Mouse (Mus musculus): ENCODE measurements around the gene Tyk2. TPM values are rescaled to one million over a fixed set of nuclear protein-coding genes. Genes with fewer than 3 reads are reported as not detected.
A peak's percentile ranks its signal among the peaks of the same experiment; 100 is the strongest.

Tyk2 gene
- polyA plus RNA-seq, 1 experiment from 2014 or later, result 9.5 TPM

- peak overlapping the region; percentile 54 for H3K4me2 ChIP-seq (ENCODE audit: low read length)
- ATAC-seq, result no peak
- 0 out of 2 replicates have a peak, but pooled peaks cover 3% of the 10 kb centered on the region for H3K9me3 ChIP-seq (ENCODE audit: control insufficient read depth, low read length)
- peaks cover 3% of the 10 kb centered on the region; the same call in 1 of the 2 replicates for H3K27me3 ChIP-seq (replicated peaks; ENCODE audit: control insufficient read depth, insufficient read depth, low read length)
- H3K4me3 ChIP-seq (ENCODE audit: low read length), result peak overlapping the region; percentile 26
- peaks cover 22% of the 10 kb centered on the region for H3K4me1 ChIP-seq (ENCODE audit: control insufficient read depth, insufficient read depth, low read depth, low read length)
- no peak overlapping the region for H3K27ac ChIP-seq (ENCODE audit: low read depth, low read length)
- no peaks in the 10 kb centered on the region for H3K36me3 ChIP-seq (ENCODE audit: control insufficient read depth, insufficient read depth, low read length)
- H3K9ac ChIP-seq (ENCODE audit: low read depth, low read length), result no peak overlapping the region; the same call in 1 of the 2 replicates
- WGBS, result 2% methylated on average over 11 of the region's 11 CpGs
Measured at GRCm38 (mm10) chr9:21152715-21153114, 21.7 kb upstream of the Tyk2 start.

GRCm38 (mm10) chr9:21149654-21150419 lies 18.8 kb upstream of the Tyk2 start, which contains the start of gene Cdc37:
TSS of gene Cdc37 (minus strand) at chr9:21149982.
- Histone ChIP-seq H3K27me3 (replicated peaks; ENCODE audit: control insufficient read depth, insufficient read depth, low read length) (peaks cover 3% of the 10 kb centered on the region; the same call in 1 of the 2 replicates), H3K4me3 (ENCODE audit: low read length) (peak within 1 kb of the TSS; percentile 92), H3K9ac (ENCODE audit: low read depth, low read length) (peak within 1 kb of the TSS; percentile 91), H3K9me3 (ENCODE audit: control insufficient read depth, low read length) (no peaks in the 10 kb centered on the region), H3K4me1 (ENCODE audit: control insufficient read depth, insufficient read depth, low read depth, low read length) (peaks cover 37% of the 10 kb centered on the region), H3K36me3 (ENCODE audit: control insufficient read depth, insufficient read depth, low read length) (no peaks in the 10 kb centered on the region), H3K4me2 (ENCODE audit: low read length) (peak within 1 kb of the TSS; percentile 99), H3K27ac (ENCODE audit: low read depth, low read length) (peak within 1 kb of the TSS; percentile 80)
- WGBS, result 3% methylated on average over 56 of the region's 56 CpGs
- peak; percentile 97 for ATAC-seq

- peaks cover 3% of the 10 kb centered on the region; the same call in 1 of the 2 replicates for H3K27me3 ChIP-seq (replicated peaks; ENCODE audit: control insufficient read depth, insufficient read depth, low read length)
- peak overlapping the region; percentile 92 for H3K4me3 ChIP-seq (ENCODE audit: low read length)
- WGBS, result 14% methylated on average over 8 of the region's 8 CpGs
- H3K4me2 ChIP-seq (ENCODE audit: low read length), result peak overlapping the region; percentile 99
- H3K9ac ChIP-seq (ENCODE audit: low read depth, low read length), result peak overlapping the region; percentile 91
- H3K36me3 ChIP-seq (ENCODE audit: control insufficient read depth, insufficient read depth, low read length), result 0 out of 2 replicates have a peak, but pooled peaks cover 3% of the 10 kb centered on the region
- no peak for ATAC-seq
- no peaks in the 10 kb centered on the region for H3K9me3 ChIP-seq (ENCODE audit: control insufficient read depth, low read length)
- H3K27ac ChIP-seq (ENCODE audit: low read depth, low read length), result peak overlapping the region; percentile 80; the same call in 1 of the 2 replicates
- H3K4me1 ChIP-seq (ENCODE audit: control insufficient read depth, insufficient read depth, low read depth, low read length), result peaks cover 37% of the 10 kb centered on the region
Measured at GRCm38 (mm10) chr9:21149077-21149653, 18.1 kb upstream of the Tyk2 start.

DNA sequence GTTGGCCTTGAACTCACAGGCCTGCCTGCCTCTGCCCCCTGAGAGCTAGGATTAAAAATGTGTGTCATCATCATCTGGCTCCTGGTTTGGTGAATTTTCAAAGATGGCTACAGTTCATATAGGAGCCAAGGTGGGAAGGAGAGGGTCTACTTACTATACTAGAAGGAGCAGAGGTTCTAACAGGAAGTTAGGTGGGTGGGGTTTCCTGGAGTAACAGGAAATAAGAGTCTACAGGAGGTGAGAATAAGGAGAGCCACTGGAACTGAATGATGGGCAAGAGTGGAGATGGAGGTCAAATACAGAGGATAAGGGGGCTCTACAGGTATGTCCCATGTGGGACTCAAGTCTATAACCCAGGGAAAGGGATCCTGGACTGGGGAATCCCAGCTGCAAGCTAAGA lies 17.4 kb upstream of the Tyk2 start:
- no peak overlapping the region for H3K27ac ChIP-seq (ENCODE audit: low read depth, low read length)
- 0 out of 2 replicates have a peak overlapping the region, but pooled peaks have one; percentile 10 for H3K9ac ChIP-seq (ENCODE audit: low read depth, low read length)
- H3K9me3 ChIP-seq (ENCODE audit: control insufficient read depth, low read length), result no peaks in the 10 kb centered on the region
- peak overlapping the region; percentile 99 for H3K4me2 ChIP-seq (ENCODE audit: low read length)
- H3K36me3 ChIP-seq (ENCODE audit: control insufficient read depth, insufficient read depth, low read length), result peaks cover 5% of the 10 kb centered on the region; the same call in 1 of the 2 replicates
- H3K4me1 ChIP-seq (ENCODE audit: control insufficient read depth, insufficient read depth, low read depth, low read length), result peaks cover 36% of the 10 kb centered on the region
- H3K27me3 ChIP-seq (replicated peaks; ENCODE audit: control insufficient read depth, insufficient read depth, low read length), result peaks cover 2% of the 10 kb centered on the region; the same call in 1 of the 2 replicates
- H3K4me3 ChIP-seq (ENCODE audit: low read length), result peak overlapping the region; percentile 92
- ATAC-seq, result no peak

GRCm38 (mm10) chr9:21146722-21147121 lies 15.7 kb upstream of the Tyk2 start:
- no peak overlapping the region; the same call in 1 of the 2 replicates for H3K9ac ChIP-seq (ENCODE audit: low read depth, low read length)
- H3K4me2 ChIP-seq (ENCODE audit: low read length), result peak overlapping the region; percentile 19; the same call in 1 of the 2 replicates
- ATAC-seq, result no peak
- peaks cover 33% of the 10 kb centered on the region for H3K4me1 ChIP-seq (ENCODE audit: control insufficient read depth, insufficient read depth, low read depth, low read length)
- H3K27me3 ChIP-seq (replicated peaks; ENCODE audit: control insufficient read depth, insufficient read depth, low read length), result no peaks in the 10 kb centered on the region
- peaks cover 14% of the 10 kb centered on the region for H3K36me3 ChIP-seq (ENCODE audit: control insufficient read depth, insufficient read depth, low read length)
- no peak overlapping the region for H3K4me3 ChIP-seq (ENCODE audit: low read length)
- no peaks in the 10 kb centered on the region for H3K9me3 ChIP-seq (ENCODE audit: control insufficient read depth, low read length)
- 52% methylated on average over 10 of the region's 10 CpGs for whole genome bisulfite sequencing
- no peak overlapping the region for H3K27ac ChIP-seq (ENCODE audit: low read depth, low read length)

DNA sequence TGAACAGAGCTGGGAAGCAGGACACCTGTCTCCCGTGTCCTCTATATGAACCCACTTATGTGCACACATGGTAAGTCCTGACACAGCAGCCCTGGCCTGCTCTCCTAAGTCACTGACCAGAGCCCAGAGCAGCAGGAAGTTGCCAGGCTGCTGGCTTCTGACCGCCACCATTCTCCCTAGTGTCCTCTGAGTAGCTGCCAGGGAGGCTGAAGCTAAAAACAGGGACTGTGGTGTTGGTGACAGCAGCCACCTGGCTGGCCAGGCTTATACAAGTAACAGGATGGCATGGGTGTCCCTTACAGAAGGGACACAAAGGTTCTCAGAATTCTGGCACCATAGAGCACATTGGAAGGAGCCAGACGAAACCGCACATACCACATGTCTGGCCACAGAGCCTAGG lies 14.4 kb upstream of the Tyk2 start:
- Histone ChIP-seq H3K27ac (ENCODE audit: low read depth, low read length) (no peak overlapping the region), H3K9ac (ENCODE audit: low read depth, low read length) (no peak overlapping the region), H3K36me3 (ENCODE audit: control insufficient read depth, insufficient read depth, low read length) (peaks cover 24% of the 10 kb centered on the region), H3K4me1 (ENCODE audit: control insufficient read depth, insufficient read depth, low read depth, low read length) (peaks cover 33% of the 10 kb centered on the region), H3K4me3 (ENCODE audit: low read length) (no peak overlapping the region), H3K4me2 (ENCODE audit: low read length) (no peak overlapping the region), H3K9me3 (ENCODE audit: control insufficient read depth, low read length) (no peaks in the 10 kb centered on the region), H3K27me3 (replicated peaks; ENCODE audit: control insufficient read depth, insufficient read depth, low read length) (no peaks in the 10 kb centered on the region)
- 97% methylated on average over 4 of the region's 4 CpGs for WGBS
- no peak for ATAC-seq

GRCm38 (mm10) chr9:21144361-21144760 lies 13.3 kb upstream of the Tyk2 start:
- Histone ChIP-seq H3K27ac (ENCODE audit: low read depth, low read length) (no peak overlapping the region), H3K4me3 (ENCODE audit: low read length) (no peak overlapping the region), H3K4me1 (ENCODE audit: control insufficient read depth, insufficient read depth, low read depth, low read length) (peaks cover 30% of the 10 kb centered on the region), H3K27me3 (replicated peaks; ENCODE audit: control insufficient read depth, insufficient read depth, low read length) (no peaks in the 10 kb centered on the region), H3K9ac (ENCODE audit: low read depth, low read length) (no peak overlapping the region), H3K9me3 (ENCODE audit: control insufficient read depth, low read length) (no peaks in the 10 kb centered on the region), H3K4me2 (ENCODE audit: low read length) (no peak overlapping the region), H3K36me3 (ENCODE audit: control insufficient read depth, insufficient read depth, low read length) (peaks cover 34% of the 10 kb centered on the region)
- ATAC-seq, result no peak
- 94% methylated on average over 3 of the region's 3 CpGs for WGBS

- 93% methylated on average over 14 of the region's 14 CpGs for WGBS
Measured at GRCm38 (mm10) chr9:21141922-21142321, 10.9 kb upstream of the Tyk2 start.

DNA sequence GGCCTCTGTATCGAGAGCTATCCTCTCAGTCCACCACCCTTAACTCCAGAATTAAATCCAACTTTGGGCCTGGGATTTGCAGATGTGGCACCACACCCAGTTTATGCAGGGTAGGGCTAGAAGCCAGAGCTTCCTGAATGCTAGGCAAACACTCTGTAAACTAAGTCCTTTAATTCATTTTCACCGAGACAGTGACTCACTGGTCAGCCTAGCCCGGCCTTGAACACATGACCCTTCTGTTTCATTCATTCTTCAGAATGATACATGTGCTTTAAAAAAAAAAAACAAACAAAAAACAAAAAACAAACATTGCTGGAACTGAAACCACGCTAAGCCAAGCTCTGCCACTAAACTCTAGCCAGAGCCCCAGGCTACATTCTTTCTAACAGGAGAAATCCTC lies 7.3 kb upstream of the Tyk2 start:
- 83% methylated on average over 4 of the region's 4 CpGs for WGBS
- H3K4me1 ChIP-seq (ENCODE audit: control insufficient read depth, insufficient read depth, low read depth, low read length), result no peaks in the 10 kb centered on the region
- H3K27ac ChIP-seq (ENCODE audit: low read depth, low read length), result no peak overlapping the region
- no peak overlapping the region for H3K9ac ChIP-seq (ENCODE audit: low read depth, low read length)
- H3K27me3 ChIP-seq (replicated peaks; ENCODE audit: control insufficient read depth, insufficient read depth, low read length), result no peaks in the 10 kb centered on the region
- H3K4me2 ChIP-seq (ENCODE audit: low read length), result no peak overlapping the region
- H3K36me3 ChIP-seq (ENCODE audit: control insufficient read depth, insufficient read depth, low read length), result peaks cover 37% of the 10 kb centered on the region
- no peaks in the 10 kb centered on the region for H3K9me3 ChIP-seq (ENCODE audit: control insufficient read depth, low read length)
- no peak for ATAC-seq
- H3K4me3 ChIP-seq (ENCODE audit: low read length), result no peak overlapping the region

More at GRCm38 (mm10) chr9:21141922-21142321, 10.9 kb upstream of the Tyk2 start:
- H3K9ac ChIP-seq (ENCODE audit: low read depth, low read length), result no peak overlapping the region
- H3K27me3 ChIP-seq (replicated peaks; ENCODE audit: control insufficient read depth, insufficient read depth, low read length), result no peaks in the 10 kb centered on the region
- peaks cover 42% of the 10 kb centered on the region for H3K36me3 ChIP-seq (ENCODE audit: control insufficient read depth, insufficient read depth, low read length)
- H3K9me3 ChIP-seq (ENCODE audit: control insufficient read depth, low read length), result no peaks in the 10 kb centered on the region
- no peak overlapping the region for H3K27ac ChIP-seq (ENCODE audit: low read depth, low read length)
- peaks cover 7% of the 10 kb centered on the region for H3K4me1 ChIP-seq (ENCODE audit: control insufficient read depth, insufficient read depth, low read depth, low read length)
- no peak for ATAC-seq
- no peak overlapping the region for H3K4me2 ChIP-seq (ENCODE audit: low read length)
- H3K4me3 ChIP-seq (ENCODE audit: low read length), result no peak overlapping the region
